Mouse (Mus musculus) yolk sac, embryonic 10.5 days (tissue): ENCODE data around the gene Cd81.

Experiments used
- DNase-seq: peaks from one replicate; pipeline ENCODE4 v3.0.0-alpha.2; 2017; ENCODE audit warnings: low spot score

Gene Cd81

DNA sequence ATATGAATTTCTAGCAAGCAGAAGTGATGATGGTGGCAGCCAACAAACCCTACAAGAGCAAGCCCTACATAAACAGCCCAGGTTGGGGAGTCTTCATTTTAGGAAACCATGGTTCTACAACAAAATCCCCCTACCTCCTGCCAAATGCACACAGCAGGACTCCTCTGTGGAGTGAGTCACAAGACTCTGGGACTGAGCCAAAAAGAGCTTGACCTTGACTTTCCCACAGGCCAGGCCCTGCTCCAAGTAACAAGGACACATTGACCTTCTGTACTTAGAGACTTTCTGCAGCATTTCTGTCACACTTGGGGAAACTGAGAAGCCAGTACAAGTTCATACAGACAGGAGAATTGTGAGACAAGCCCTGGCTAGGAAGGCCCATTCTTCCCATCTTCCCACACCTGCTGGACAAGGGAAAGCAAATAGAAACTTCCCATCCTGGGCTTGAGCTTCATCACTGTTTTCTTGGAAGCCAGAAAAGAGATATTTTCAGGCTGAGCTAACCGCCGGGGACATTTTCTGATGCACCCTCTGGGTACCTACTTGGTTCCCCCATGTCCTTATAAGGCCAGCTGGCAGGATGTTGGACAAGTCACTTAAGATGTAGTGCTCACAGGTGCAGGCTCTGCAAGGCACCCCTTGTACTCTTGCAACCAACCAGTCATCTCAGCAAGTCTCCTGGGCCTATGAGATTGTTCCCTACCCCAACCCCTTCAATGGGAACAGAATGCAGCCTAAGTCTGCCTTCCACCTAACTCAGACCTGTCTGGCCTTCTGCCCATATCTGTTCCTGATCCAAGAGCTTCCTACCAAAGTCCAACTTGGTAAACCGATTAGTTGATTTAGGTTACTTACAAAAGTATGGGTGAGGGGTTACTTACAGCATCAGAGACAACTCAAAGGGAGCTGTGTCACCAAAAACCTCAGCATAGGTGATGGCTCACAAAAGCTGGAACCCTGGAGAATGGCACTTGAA is 2.4 kb upstream of the Cd81 start:
- no peak for DNase-seq

DNA sequence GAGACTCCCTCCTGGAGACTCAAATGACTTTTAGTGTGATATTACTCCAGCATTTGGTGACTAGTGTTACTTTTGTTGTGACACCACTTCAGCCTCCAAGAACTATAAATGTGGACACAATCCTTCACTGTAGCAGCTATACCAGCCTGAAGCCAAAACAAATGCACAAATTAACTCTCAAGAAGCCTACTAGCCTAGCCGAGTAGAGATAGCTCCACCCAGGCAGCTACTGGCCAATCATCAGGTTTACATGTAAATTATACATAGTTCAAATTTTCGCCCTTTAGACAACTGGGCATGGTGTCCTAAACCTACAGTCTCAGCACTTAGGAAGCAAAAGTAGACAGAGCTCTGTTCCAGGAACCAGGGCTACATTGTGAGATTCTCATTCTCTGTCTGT is 1.2 kb upstream of the Cd81 start:
- DNase-seq = no peak

DNA sequence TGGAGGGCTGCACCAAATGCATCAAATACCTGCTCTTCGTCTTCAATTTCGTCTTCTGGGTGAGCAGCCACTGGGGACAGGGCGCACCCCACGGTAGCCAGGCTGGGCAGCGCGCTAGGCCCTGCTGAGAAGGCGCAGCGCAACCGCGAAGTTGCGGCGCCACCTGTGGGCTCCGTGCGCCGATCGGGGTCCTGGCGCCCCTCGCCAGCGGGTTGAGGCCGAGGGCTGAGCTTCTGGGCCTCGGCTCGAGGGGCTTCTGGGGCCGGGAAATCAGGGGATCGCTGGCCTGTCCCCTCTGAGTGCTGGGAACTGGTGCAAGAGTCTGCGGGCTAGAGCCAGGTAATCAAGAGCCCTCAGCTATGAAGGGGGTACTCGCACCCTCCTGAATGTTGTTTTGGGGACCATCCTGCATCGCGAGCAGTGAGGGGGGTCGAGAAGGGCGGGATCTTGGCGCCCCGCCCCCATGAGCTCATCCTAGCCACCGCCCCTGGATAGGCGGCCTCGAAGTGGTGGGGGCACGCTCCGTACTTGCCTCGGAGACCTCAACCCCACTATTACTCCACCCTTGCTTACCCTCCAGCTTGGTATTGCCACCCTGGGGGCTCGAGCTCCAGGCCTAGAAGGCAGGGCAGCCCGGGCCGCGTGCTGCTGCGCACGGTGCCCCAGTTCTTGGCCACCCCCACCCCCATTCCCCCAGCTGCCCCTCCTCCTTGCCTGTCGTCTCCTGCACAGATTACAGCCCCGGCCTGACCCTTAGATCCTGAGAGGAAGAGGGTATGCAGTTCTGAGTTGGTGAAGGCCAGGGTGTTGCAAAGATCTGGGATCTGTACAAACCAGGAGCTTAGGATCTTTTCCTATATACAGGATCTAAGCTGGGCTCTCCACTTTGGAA is 715 bp downstream of the Cd81 start:
- peak; percentile 74 for DNase-seq

DNA sequence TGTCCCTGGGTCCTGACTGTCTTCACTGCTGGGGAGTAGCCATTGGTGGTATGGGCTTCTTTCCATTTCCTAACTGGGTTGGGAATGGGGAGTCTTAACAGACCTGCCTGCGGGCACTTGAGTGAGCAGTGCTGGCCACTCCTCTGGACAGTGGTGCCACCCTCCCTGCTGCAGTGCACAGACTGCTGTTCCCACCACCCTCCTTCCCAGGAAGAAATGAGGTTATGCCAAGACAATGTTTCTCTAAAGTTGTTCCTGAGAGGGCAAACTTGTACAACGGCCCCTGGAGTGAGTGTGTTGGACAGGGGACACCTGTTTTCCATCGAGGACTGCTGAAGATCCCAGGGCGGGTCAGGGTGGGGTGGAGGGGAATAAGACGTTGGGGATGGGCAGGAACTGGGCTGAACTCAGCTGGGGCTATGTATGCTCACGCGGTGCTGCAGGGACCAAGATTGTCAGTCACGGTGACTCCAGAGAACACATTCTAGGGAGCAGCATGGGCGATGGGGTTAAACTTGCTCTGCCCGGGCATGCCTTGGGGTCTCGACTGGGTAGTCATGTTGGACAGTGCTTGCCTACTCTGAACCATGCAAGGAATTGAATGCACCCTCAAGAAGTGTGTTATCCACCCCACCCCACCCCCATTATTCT is 1.5 kb downstream of the Cd81 start:
- DNase-seq = no peak

GRCm38 (mm10) chr7:143054612-143054965 is 2.0 kb downstream of the Cd81 start:
- no peak for DNase-seq

- DNase-seq = no peak
Observed at GRCm38 (mm10) chr7:143055001-143055400, 2.5 kb downstream of the Cd81 start.

GRCm38 (mm10) chr7:143055499-143056186 is 3.1 kb downstream of the Cd81 start:
- DNase-seq = no peak

- DNase-seq = no peak
Observed at GRCm38 (mm10) chr7:143057023-143057422, 4.5 kb downstream of the Cd81 start.

DNA sequence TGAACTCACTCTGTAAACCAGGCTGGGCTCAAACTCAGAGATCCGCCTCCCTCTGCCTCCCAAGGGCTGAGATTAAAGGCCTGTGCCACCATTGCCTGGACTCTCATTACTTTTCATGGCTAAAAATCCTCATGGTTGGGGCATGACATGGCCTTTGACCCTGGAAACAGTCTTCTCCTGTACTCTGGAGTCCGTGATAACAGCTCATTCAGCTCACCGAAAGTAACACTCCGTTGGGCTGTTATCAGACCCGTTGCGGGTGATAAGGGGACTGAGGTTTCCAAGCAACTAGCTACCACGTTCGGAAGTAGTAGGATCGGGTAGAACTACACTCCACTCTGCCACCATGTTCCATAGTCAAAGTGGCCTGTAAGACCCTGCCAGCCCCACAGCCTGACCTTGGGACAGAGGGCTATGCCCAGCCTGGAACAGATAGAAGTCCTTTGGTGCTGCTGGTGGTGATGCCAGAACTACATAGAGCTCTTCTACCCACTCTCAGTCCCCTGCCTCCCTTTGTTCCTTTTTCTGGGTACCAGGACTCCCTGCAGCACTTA is 5.2 kb downstream of the Cd81 start:
- DNase-seq = no peak

- DNase-seq = no peak
Observed at GRCm38 (mm10) chr7:143058221-143058697, 5.7 kb downstream of the Cd81 start.

DNA sequence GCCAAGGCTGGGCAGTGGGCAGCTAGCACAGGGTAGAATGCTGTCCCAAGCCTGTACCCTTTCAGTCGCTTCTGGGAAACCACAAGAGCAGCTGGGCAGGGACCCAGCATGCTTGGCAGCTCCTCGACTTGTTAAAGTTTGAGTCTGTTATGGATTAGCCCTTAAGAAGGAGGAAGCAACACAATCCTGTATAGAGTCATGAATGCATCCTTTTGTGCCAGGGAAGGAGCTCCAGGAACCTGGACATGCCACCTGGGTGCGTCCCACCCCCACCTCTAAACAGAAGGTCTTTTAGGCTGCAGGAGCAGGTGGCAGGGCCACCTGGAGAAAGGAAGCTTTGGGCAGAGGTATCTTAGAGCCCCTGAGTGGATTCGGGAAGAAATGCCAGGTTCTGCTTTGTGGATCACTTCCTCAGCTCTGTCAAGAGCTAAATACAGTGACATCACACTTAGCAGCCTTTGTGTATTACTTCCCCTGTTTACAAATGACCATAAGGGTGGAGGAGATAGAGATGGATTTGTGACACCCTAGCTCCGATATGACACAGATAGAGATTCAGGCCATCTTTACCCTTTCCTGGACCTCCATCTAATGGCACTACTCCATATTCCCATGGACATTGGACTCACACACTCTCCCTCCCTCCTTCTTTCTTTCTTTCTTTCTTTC is 6.8 kb downstream of the Cd81 start:
- no peak for DNase-seq

GRCm38 (mm10) chr7:143062704-143063103 is 10.2 kb downstream of the Cd81 start:
- DNase-seq = no peak

GRCm38 (mm10) chr7:143064226-143064625 is 11.7 kb downstream of the Cd81 start:
- no peak for DNase-seq

- DNase-seq = no peak
Observed at GRCm38 (mm10) chr7:143065692-143066091, 13.2 kb downstream of the Cd81 start.

DNA sequence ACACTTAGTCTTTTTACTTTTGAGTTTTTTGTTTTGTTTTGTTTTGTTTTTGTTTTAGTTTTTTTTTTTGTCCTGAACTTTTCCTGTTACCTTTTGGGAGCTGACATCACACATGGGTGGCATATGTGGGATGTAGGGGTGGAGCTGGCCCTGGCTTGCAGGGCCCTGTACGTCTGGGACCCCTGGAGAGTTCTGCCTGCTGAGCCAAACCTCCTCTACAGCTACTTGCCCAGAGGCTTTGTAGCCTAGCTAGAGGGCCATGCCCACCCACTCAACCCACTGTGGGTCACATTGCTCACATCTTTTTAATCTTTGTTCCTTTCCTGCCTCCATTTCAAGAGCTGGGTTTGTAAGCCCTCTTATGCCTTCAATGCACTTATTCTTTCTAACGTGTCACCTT is 14.9 kb downstream of the Cd81 start:
- DNase-seq = no peak

- DNase-seq = no peak
Observed at GRCm38 (mm10) chr7:143067897-143068296, 15.4 kb downstream of the Cd81 start.

- no peak for DNase-seq
Observed at GRCm38 (mm10) chr7:143068316-143068881, 15.9 kb downstream of the Cd81 start.

DNA sequence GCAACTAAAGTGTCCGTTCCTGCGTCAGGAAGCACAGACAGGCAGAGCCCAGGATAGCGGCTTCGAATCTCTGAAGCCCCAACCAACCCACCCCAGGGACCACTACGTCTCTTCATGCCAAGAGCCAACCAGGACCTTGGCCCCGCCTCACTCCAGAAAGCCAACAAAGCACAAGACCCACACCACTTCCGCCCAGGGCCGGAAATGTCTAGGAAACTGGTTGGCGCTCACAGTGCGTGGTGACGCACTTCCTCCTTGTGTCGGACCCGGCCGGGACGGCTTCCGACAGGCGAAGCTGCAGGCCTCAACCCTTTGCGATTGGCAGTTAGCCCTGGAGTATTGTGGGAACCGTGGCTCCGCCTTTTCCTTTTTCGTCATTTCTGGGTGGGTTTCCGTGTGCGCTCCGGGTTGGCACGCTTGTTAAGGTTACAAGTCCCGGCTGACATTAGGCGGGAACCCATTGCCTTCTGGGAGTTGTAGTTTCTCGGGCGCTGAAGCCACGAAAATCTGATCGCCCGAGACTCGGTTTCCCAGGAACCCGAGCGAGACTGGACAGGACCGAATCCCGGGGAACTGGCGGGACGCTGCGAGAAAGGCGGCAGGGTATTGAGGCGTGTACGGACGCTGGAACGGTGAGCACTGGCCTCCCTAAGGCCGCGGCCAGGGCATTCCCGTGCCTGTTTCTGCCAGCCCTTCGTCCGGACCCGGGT is 16.5 kb downstream of the Cd81 start, which contains the start of gene Tssc4:
Tssc4 (plus strand) TSS at position 368 of the 710 bp plus-strand sequence.
- peak; percentile 97 for DNase-seq

DNA sequence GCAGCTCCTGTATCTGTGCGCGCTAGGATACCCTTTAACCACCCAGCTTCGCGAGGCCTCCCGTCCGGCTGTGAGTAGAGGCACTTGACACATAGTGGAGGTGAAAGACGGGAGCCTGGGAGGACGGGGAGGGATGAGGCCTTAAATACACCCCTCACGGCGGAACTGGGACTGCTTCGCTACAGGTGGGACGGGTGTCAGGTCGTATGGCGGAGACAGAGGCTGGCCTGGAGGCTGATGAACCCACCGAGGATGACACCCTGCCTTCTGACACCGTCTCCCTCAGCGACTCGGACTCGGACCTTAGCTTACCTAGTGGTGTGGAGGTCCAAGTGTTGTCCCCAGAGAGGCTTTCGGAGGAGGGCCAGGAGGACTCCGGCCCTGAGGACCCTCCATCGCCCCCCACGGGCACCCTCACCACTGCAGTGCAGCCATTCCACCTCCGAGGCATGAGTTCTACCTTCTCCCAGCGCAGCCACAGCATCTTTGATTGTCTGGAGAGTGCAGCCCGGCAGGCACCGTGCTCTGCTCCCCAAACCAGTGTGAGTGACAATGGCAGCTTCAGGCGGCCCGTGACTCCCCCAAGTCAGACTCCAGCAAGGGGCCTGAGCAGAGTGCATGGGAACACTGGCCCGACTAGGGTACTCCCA is 17.3 kb downstream of the Cd81 start:
- DNase-seq = no peak
